ENCODE assay signal across 8 mouse cellular contexts in genomic region chr14:47373728-47374678, GRCm38 (mm10). TPM values are rescaled to one million over a fixed set of nuclear protein-coding genes. Genes with fewer than 3 reads are reported as not detected.
A peak's percentile ranks its signal among the peaks of the same experiment; 100 is the strongest.
DNase-seq lines count a peak whose midpoint lies in the region; ATAC-seq and TF ChIP-seq lines count a peak whose summit lies in the region.

No protein-coding gene starts in this region.

- H3K4me3 ChIP-seq in embryonic facial prominence, embryonic 10.5 days = peak overlapping the region; percentile 48
- peak overlapping the region; percentile 48 for H3K4me3 ChIP-seq in kidney, adult 2 months (ENCODE audit: insufficient read depth, low read depth, low read length)
- peak overlapping the region; percentile 44 for H3K4me3 ChIP-seq in lung, embryonic 16.5 days (ENCODE audit: low read length)

- H3K27me3 ChIP-seq in embryonic facial prominence, embryonic 10.5 days (replicated peaks; ENCODE audit: low read depth, poor library complexity, severe bottlenecking) = peaks cover 42% of the 10 kb centered on the region
- no peaks in the 10 kb centered on the region for H3K27me3 ChIP-seq in kidney, adult 2 months (replicated peaks; ENCODE audit: control insufficient read depth, insufficient read depth, low read length)
- peaks cover 6% of the 10 kb centered on the region; the same call in 1 of the 2 replicates for H3K27me3 ChIP-seq in lung, embryonic 16.5 days (ENCODE audit: control insufficient read depth, insufficient read depth, low read depth, low read length)

- H3K9ac ChIP-seq in lung, embryonic 16.5 days (ENCODE audit: low read length) = peak overlapping the region; percentile 52

- ATAC-seq in lung, embryonic 16.5 days (ENCODE audit: low read depth) = peak; percentile 84

- peaks cover 10% of the 10 kb centered on the region for H3K4me1 ChIP-seq in embryonic facial prominence, embryonic 10.5 days
- peaks cover 3% of the 10 kb centered on the region; the same call in 1 of the 2 replicates for H3K4me1 ChIP-seq in kidney, adult 2 months (ENCODE audit: control insufficient read depth, insufficient read depth, low read length)
- H3K4me1 ChIP-seq in lung, embryonic 16.5 days (replicated peaks; ENCODE audit: control insufficient read depth, insufficient read depth, low read length) = peaks cover 4% of the 10 kb centered on the region

- H3K36me3 ChIP-seq in embryonic facial prominence, embryonic 10.5 days (replicated peaks) = no peaks in the 10 kb centered on the region
- no peaks in the 10 kb centered on the region for H3K36me3 ChIP-seq in kidney, adult 2 months (ENCODE audit: control insufficient read depth, insufficient read depth, low read length)
- H3K36me3 ChIP-seq in lung, embryonic 16.5 days (ENCODE audit: control insufficient read depth, insufficient read depth, low read length) = no peaks in the 10 kb centered on the region

- peak overlapping the region; percentile 58 for H3K4me2 ChIP-seq in lung, embryonic 16.5 days (ENCODE audit: low read depth, low read length)

- no peaks in the 10 kb centered on the region for H3K9me3 ChIP-seq in embryonic facial prominence, embryonic 10.5 days
- no peaks in the 10 kb centered on the region for H3K9me3 ChIP-seq in lung, embryonic 16.5 days (ENCODE audit: control insufficient read depth, low read length)

- no peak overlapping the region for H3K27ac ChIP-seq in embryonic facial prominence, embryonic 10.5 days (replicated peaks)
- peak overlapping the region; percentile 6; the same call in 1 of the 2 replicates for H3K27ac ChIP-seq in kidney, adult 2 months (ENCODE audit: insufficient read depth, low read depth, low read length)
- no peak overlapping the region for H3K27ac ChIP-seq in lung, embryonic 16.5 days (ENCODE audit: low read length)

- 17% methylated on average over 49 of the region's 49 CpGs for WGBS in embryonic facial prominence, embryonic 10.5 days
- WGBS in kidney, adult 2 months = 6% methylated on average over 49 of the region's 49 CpGs
- 12% methylated on average over 45 of the region's 49 CpGs for WGBS in lung, embryonic 16.5 days

- no peak for TF ChIP-seq CTCF in kidney, adult 2 months (conservative IDR thresholded peaks at IDR 0.05; ENCODE audit: insufficient read depth, insufficient read length, low read depth, low read length)

- TF ChIP-seq POLR2A in kidney, adult 2 months (IDR thresholded peaks at IDR 0.05; ENCODE audit: low read depth, low read length) = no peak

- DNase-seq in ovary, adult 18-20 months (ENCODE audit: low spot score) = peak; percentile 45
- no peak for DNase-seq in ovary, postnatal 10 days (ENCODE audit: low spot score)
- DNase-seq in embryonic facial prominence, embryonic 10.5 days (ENCODE audit: low spot score) = peak; percentile 21
- peak; percentile 35 for DNase-seq in heart, adult 8-10 months (ENCODE audit: low spot score)
- peak; percentile 64 for DNase-seq in kidney, adult 2 months
- peak; percentile 39 for DNase-seq in ovary, postnatal 36 days (ENCODE audit: low spot score)
- DNase-seq in embryo, embryonic 10 days (ENCODE audit: low spot score) = no peak

RNA-seq across cellular contexts. Expression of gene Lgals3, which starts 6.5 kb away (rescaled TPM):
- 0.51 and 1.1 TPM in 2 replicates for polyA plus RNA-seq in embryonic facial prominence, embryonic 10.5 days (2016; fragmentation: Nextera tagmentation; extraction: Ambion mirVana)
- total RNA-seq in heart, adult 8-10 months (2022) = 1 to 10 TPM; 4.0 to 6.1 (median 5.1) TPM
- 76.1 and 89.5 TPM in 2 replicates for polyA plus RNA-seq in kidney, adult 2 months (2012; rRNA removed)
- polyA plus RNA-seq in lung, embryonic 16.5 days (2015; fragmentation: Nextera tagmentation; extraction: Ambion mirVana) = 67.9 and 98.7 TPM in 2 replicates

RNA-seq across cellular contexts. Expression of gene Dlgap5, which starts 44.2 kb away (rescaled TPM):
- polyA plus RNA-seq in embryonic facial prominence, embryonic 10.5 days (2016; fragmentation: Nextera tagmentation; extraction: Ambion mirVana) = 72.4 and 79.4 TPM in 2 replicates
- total RNA-seq in heart, adult 8-10 months (2022) = under 1 TPM in 3 of 4 experiments, not detected in 1; 0.60 to 0.75 (median 0.63) TPM
- 0.23 and 0.33 TPM in 2 replicates for polyA plus RNA-seq in kidney, adult 2 months (2012; rRNA removed)
- 44.2 and 49.7 TPM in 2 replicates for polyA plus RNA-seq in lung, embryonic 16.5 days (2015; fragmentation: Nextera tagmentation; extraction: Ambion mirVana)

Comparison
In these comparisons a context has a peak if more than half of its experiments do, and no peak if none do; other contexts are left out.
1. DNase-seq: peak in ovary, adult 18-20 months (single experiment), embryonic facial prominence, embryonic 10.5 days (single experiment), heart, adult 8-10 months (single experiment), kidney, adult 2 months (single experiment) and ovary, postnatal 36 days (single experiment); none in ovary, postnatal 10 days (single experiment) and embryo, embryonic 10 days (single experiment).
2. RNA of gene Lgals3, which starts 6.5 kb away (polyA plus RNA-seq): 76.1 to 89.5 TPM in kidney, adult 2 months and 67.9 to 98.7 TPM in lung, embryonic 16.5 days; 0.51 to 1.1 TPM in embryonic facial prominence, embryonic 10.5 days; every median in the first group is over 10 times any median in the second.
3. RNA of gene Dlgap5, which starts 44.2 kb away (polyA plus RNA-seq): 72.4 to 79.4 TPM in embryonic facial prominence, embryonic 10.5 days and 44.2 to 49.7 TPM in lung, embryonic 16.5 days; 0.23 to 0.33 TPM in kidney, adult 2 months; every median in the first group is over 10 times any median in the second.
4. Peak in every context shown above with its lines, with median percentiles within 50 percentile points of each other: H3K4me3 ChIP-seq.